Mouse (Mus musculus): ENCODE measurements around the gene Etl4. TPM values are rescaled to one million over a fixed set of nuclear protein-coding genes. Genes with fewer than 3 reads are reported as not detected.
A peak's percentile ranks its signal among the peaks of the same experiment; 100 is the strongest.

Etl4 gene
- polyA plus RNA-seq, 1 experiment from 2014 or later: 3.8 TPM

GRCm38 (mm10) chr2:20603536-20603935 lies 694.0 kb downstream of the Etl4 start:
- no peak overlapping the region for H3K9ac ChIP-seq (replicated peaks)
- H3K4me3 ChIP-seq (replicated peaks): no peak overlapping the region
- no peaks in the 10 kb centered on the region for H3K36me3 ChIP-seq
- WGBS: 93% methylated on average over 6 of the region's 6 CpGs
- no peaks in the 10 kb centered on the region for H3K4me1 ChIP-seq (replicated peaks)
- no peak overlapping the region for H3K27ac ChIP-seq
- H3K9me3 ChIP-seq: no peaks in the 10 kb centered on the region
- no peaks in the 10 kb centered on the region for H3K27me3 ChIP-seq
- no peak for ATAC-seq
- no peak overlapping the region for H3K4me2 ChIP-seq (replicated peaks)

- ATAC-seq: no peak
- H3K36me3 ChIP-seq: no peaks in the 10 kb centered on the region
- H3K27me3 ChIP-seq: no peaks in the 10 kb centered on the region
- no peaks in the 10 kb centered on the region for H3K9me3 ChIP-seq
- H3K27ac ChIP-seq: no peak overlapping the region
- no peak overlapping the region for H3K9ac ChIP-seq (replicated peaks)
- H3K4me3 ChIP-seq (replicated peaks): no peak overlapping the region
- H3K4me1 ChIP-seq (replicated peaks): no peaks in the 10 kb centered on the region
- H3K4me2 ChIP-seq (replicated peaks): no peak overlapping the region
- 89% methylated on average over 6 of the region's 6 CpGs for WGBS
Measured at GRCm38 (mm10) chr2:20603991-20604390, 694.4 kb downstream of the Etl4 start.

GRCm38 (mm10) chr2:20609203-20609602 lies 699.6 kb downstream of the Etl4 start:
- Histone ChIP-seq H3K4me3 (replicated peaks) (no peak overlapping the region), H3K4me1 (replicated peaks) (no peaks in the 10 kb centered on the region), H3K27ac (no peak overlapping the region), H3K4me2 (replicated peaks) (no peak overlapping the region), H3K36me3 (no peaks in the 10 kb centered on the region), H3K9me3 (no peaks in the 10 kb centered on the region), H3K27me3 (no peaks in the 10 kb centered on the region), H3K9ac (replicated peaks) (no peak overlapping the region)
- ATAC-seq: no peak
- WGBS: 75% methylated on average over 8 of the region's 8 CpGs

- H3K27ac ChIP-seq: no peak overlapping the region
- H3K4me2 ChIP-seq (replicated peaks): no peak overlapping the region
- H3K36me3 ChIP-seq: no peaks in the 10 kb centered on the region
- ATAC-seq: no peak
- H3K27me3 ChIP-seq: no peaks in the 10 kb centered on the region
- no peak overlapping the region for H3K9ac ChIP-seq (replicated peaks)
- 56% methylated on average over 1 of the region's 1 CpGs for WGBS
- H3K4me1 ChIP-seq (replicated peaks): no peaks in the 10 kb centered on the region
- H3K4me3 ChIP-seq (replicated peaks): no peak overlapping the region
- no peaks in the 10 kb centered on the region for H3K9me3 ChIP-seq
Measured at GRCm38 (mm10) chr2:20615948-20616347, 706.4 kb downstream of the Etl4 start.

GRCm38 (mm10) chr2:20618396-20618795 lies 708.8 kb downstream of the Etl4 start:
- Histone ChIP-seq H3K36me3 (no peaks in the 10 kb centered on the region), H3K4me2 (replicated peaks) (no peak overlapping the region), H3K4me3 (replicated peaks) (no peak overlapping the region), H3K27ac (no peak overlapping the region), H3K4me1 (replicated peaks) (no peaks in the 10 kb centered on the region), H3K9me3 (no peaks in the 10 kb centered on the region), H3K27me3 (no peaks in the 10 kb centered on the region), H3K9ac (replicated peaks) (no peak overlapping the region)
- no peak for ATAC-seq
- 93% methylated on average over 5 of the region's 5 CpGs for WGBS

GRCm38 (mm10) chr2:20619881-20620280 lies 710.3 kb downstream of the Etl4 start:
- Histone ChIP-seq H3K4me3 (replicated peaks) (no peak overlapping the region), H3K27ac (no peak overlapping the region), H3K9ac (replicated peaks) (no peak overlapping the region), H3K9me3 (no peaks in the 10 kb centered on the region), H3K4me2 (replicated peaks) (no peak overlapping the region), H3K36me3 (no peaks in the 10 kb centered on the region), H3K4me1 (replicated peaks) (no peaks in the 10 kb centered on the region), H3K27me3 (no peaks in the 10 kb centered on the region)
- 90% methylated on average over 5 of the region's 5 CpGs for WGBS
- ATAC-seq: no peak

GRCm38 (mm10) chr2:20629156-20629712 lies 719.7 kb downstream of the Etl4 start:
- H3K4me1 ChIP-seq (replicated peaks): no peaks in the 10 kb centered on the region
- no peaks in the 10 kb centered on the region for H3K9me3 ChIP-seq
- no peak overlapping the region for H3K9ac ChIP-seq (replicated peaks)
- H3K4me3 ChIP-seq (replicated peaks): no peak overlapping the region
- no peaks in the 10 kb centered on the region for H3K27me3 ChIP-seq
- H3K4me2 ChIP-seq (replicated peaks): no peak overlapping the region
- H3K27ac ChIP-seq: no peak overlapping the region
- WGBS: 93% methylated on average over 8 of the region's 8 CpGs
- H3K36me3 ChIP-seq: no peaks in the 10 kb centered on the region
- ATAC-seq: no peak

GRCm38 (mm10) chr2:20638604-20639003 lies 729.0 kb downstream of the Etl4 start:
- no peak for ATAC-seq
- Histone ChIP-seq H3K4me2 (replicated peaks) (no peak overlapping the region), H3K27me3 (no peaks in the 10 kb centered on the region), H3K9me3 (no peaks in the 10 kb centered on the region), H3K4me3 (replicated peaks) (no peak overlapping the region), H3K4me1 (replicated peaks) (0 out of 2 replicates have a peak, but pooled peaks cover 3% of the 10 kb centered on the region), H3K9ac (replicated peaks) (no peak overlapping the region), H3K36me3 (no peaks in the 10 kb centered on the region), H3K27ac (no peak overlapping the region)
- 92% methylated on average over 3 of the region's 3 CpGs for WGBS

GRCm38 (mm10) chr2:20639721-20640120 lies 730.1 kb downstream of the Etl4 start:
- no peaks in the 10 kb centered on the region for H3K27me3 ChIP-seq
- H3K9ac ChIP-seq (replicated peaks): no peak overlapping the region
- H3K4me3 ChIP-seq (replicated peaks): no peak overlapping the region
- WGBS: 61% methylated on average over 2 of the region's 2 CpGs
- H3K4me2 ChIP-seq (replicated peaks): no peak overlapping the region
- H3K9me3 ChIP-seq: no peaks in the 10 kb centered on the region
- ATAC-seq: no peak
- H3K27ac ChIP-seq: no peak overlapping the region
- H3K4me1 ChIP-seq (replicated peaks): 0 out of 2 replicates have a peak, but pooled peaks cover 3% of the 10 kb centered on the region
- no peaks in the 10 kb centered on the region for H3K36me3 ChIP-seq

GRCm38 (mm10) chr2:20642818-20643217 lies 733.2 kb downstream of the Etl4 start:
- Histone ChIP-seq H3K9ac (replicated peaks) (no peak overlapping the region), H3K9me3 (no peaks in the 10 kb centered on the region), H3K4me1 (replicated peaks) (0 out of 2 replicates have a peak, but pooled peaks cover 3% of the 10 kb centered on the region), H3K36me3 (no peaks in the 10 kb centered on the region), H3K27me3 (no peaks in the 10 kb centered on the region), H3K27ac (no peak overlapping the region), H3K4me3 (replicated peaks) (no peak overlapping the region), H3K4me2 (replicated peaks) (no peak overlapping the region)
- 67% methylated on average over 9 of the region's 9 CpGs for WGBS
- ATAC-seq: no peak

GRCm38 (mm10) chr2:20649817-20650216 lies 740.2 kb downstream of the Etl4 start:
- no peak overlapping the region for H3K4me3 ChIP-seq (replicated peaks)
- no peaks in the 10 kb centered on the region for H3K9me3 ChIP-seq
- WGBS: 38% methylated on average over 4 of the region's 4 CpGs
- ATAC-seq: 0 out of 2 replicates have a peak, but pooled peaks have one; percentile 30
- H3K27ac ChIP-seq: no peak overlapping the region
- H3K27me3 ChIP-seq: no peaks in the 10 kb centered on the region
- no peak overlapping the region for H3K4me2 ChIP-seq (replicated peaks)
- no peaks in the 10 kb centered on the region for H3K4me1 ChIP-seq (replicated peaks)
- H3K36me3 ChIP-seq: no peaks in the 10 kb centered on the region
- no peak overlapping the region for H3K9ac ChIP-seq (replicated peaks)

- no peak for ATAC-seq
- H3K4me1 ChIP-seq (replicated peaks): no peaks in the 10 kb centered on the region
- H3K9me3 ChIP-seq: no peaks in the 10 kb centered on the region
- no peaks in the 10 kb centered on the region for H3K27me3 ChIP-seq
- no peak overlapping the region for H3K9ac ChIP-seq (replicated peaks)
- H3K4me3 ChIP-seq (replicated peaks): no peak overlapping the region
- no peak overlapping the region for H3K27ac ChIP-seq
- no peaks in the 10 kb centered on the region for H3K36me3 ChIP-seq
- no peak overlapping the region for H3K4me2 ChIP-seq (replicated peaks)
Measured at GRCm38 (mm10) chr2:20653116-20653515, 743.5 kb downstream of the Etl4 start.

GRCm38 (mm10) chr2:20654058-20654457 lies 744.5 kb downstream of the Etl4 start:
- no peak overlapping the region for H3K27ac ChIP-seq
- H3K36me3 ChIP-seq: no peaks in the 10 kb centered on the region
- H3K4me2 ChIP-seq (replicated peaks): no peak overlapping the region
- H3K9ac ChIP-seq (replicated peaks): no peak overlapping the region
- H3K27me3 ChIP-seq: no peaks in the 10 kb centered on the region
- no peak overlapping the region for H3K4me3 ChIP-seq (replicated peaks)
- 88% methylated on average over 8 of the region's 8 CpGs for WGBS
- H3K9me3 ChIP-seq: no peaks in the 10 kb centered on the region
- no peaks in the 10 kb centered on the region for H3K4me1 ChIP-seq (replicated peaks)
- no peak for ATAC-seq
